24 mouse cellular contexts compared by ENCODE assay signal in genomic region chr13:77264481-77264880, GRCm38 (mm10).
DNase-seq lines count a peak whose midpoint lies in the region; ATAC-seq and TF ChIP-seq lines count a peak whose summit lies in the region.
"Had no signal": no experiment of that assay in that cellular context is flagged by ENCODE, and none has a peak within 500 bp of the region (broad histone marks: within the 10 kb centered on the region; RNA-seq: fewer than 3 reads in every experiment).

No protein-coding gene starts in this region.

- DNase-seq in liver, postnatal 0 days: no peak
- DNase-seq in G1E (ENCODE audit: low spot score): no peak
- DNase-seq in MEL-GATA-1-ER (ENCODE audit: extremely low read depth, low read depth): peak; percentile 7
- DNase-seq in liver, embryonic 13.5 days: no peak
- no peak for DNase-seq in kidney, postnatal 10 days
- no peak for DNase-seq in urinary bladder, postnatal 36 days (ENCODE audit: low spot score in 2 of 2)
- DNase-seq: adrenal gland, adult 2 months; adrenal gland, postnatal 10 days; adrenal gland, postnatal 25 days; B cell, adult 2 months; cerebellum, adult 11-12 months; cerebellum, adult 2 months; cerebellum, adult 9-10 months; cerebellum, postnatal 10 days; cerebellum, postnatal 25 days; forebrain, postnatal 0 days had no signal

- H3K4me2 ChIP-seq in liver, embryonic 12.5 days: no peak overlapping the region
- no peak overlapping the region for H3K4me2 ChIP-seq in liver, postnatal 0 days (ENCODE audit: low read depth, low read length)
- no peak overlapping the region for H3K4me2 ChIP-seq in liver, embryonic 13.5 days
- no peak overlapping the region for H3K4me2 ChIP-seq in midbrain, embryonic 13.5 days (replicated peaks)
- H3K4me2 ChIP-seq: embryonic facial prominence, embryonic 12.5 days; forebrain, embryonic 13.5 days; forebrain, embryonic 15.5 days had no signal

- H3K27ac ChIP-seq in liver, embryonic 12.5 days: no peak overlapping the region
- H3K27ac ChIP-seq in liver, postnatal 0 days (ENCODE audit: low read depth): no peak overlapping the region
- no peak overlapping the region for H3K27ac ChIP-seq in liver, embryonic 13.5 days
- no peak overlapping the region for H3K27ac ChIP-seq in midbrain, embryonic 13.5 days
- H3K27ac ChIP-seq: embryonic facial prominence, embryonic 12.5 days; forebrain, embryonic 13.5 days; forebrain, embryonic 15.5 days had no signal

- no peak for TF ChIP-seq CTCF in liver, postnatal 0 days (IDR thresholded peaks at IDR 0.05; ENCODE audit: low read depth)
- TF ChIP-seq CTCF in G1E (IDR thresholded peaks at IDR 0.05; ENCODE audit: low read depth, low read length): no peak

- 40% methylated on average over 1 of the region's 1 CpGs for WGBS in liver, embryonic 12.5 days (ENCODE audit: insufficient replicate concordance)
- WGBS in liver, postnatal 0 days (ENCODE audit: insufficient replicate concordance): 65% methylated on average over 1 of the region's 1 CpGs
- 57% methylated on average over 1 of the region's 1 CpGs for WGBS in liver, embryonic 13.5 days (ENCODE audit: insufficient replicate concordance)
- 83% methylated on average over 1 of the region's 1 CpGs for WGBS in midbrain, embryonic 13.5 days

- no peaks in the 10 kb centered on the region for H3K9me3 ChIP-seq in liver, embryonic 12.5 days (replicated peaks)
- no peaks in the 10 kb centered on the region for H3K9me3 ChIP-seq in liver, postnatal 0 days (ENCODE audit: low read length)
- no peaks in the 10 kb centered on the region for H3K9me3 ChIP-seq in G1E (replicated peaks)
- H3K9me3 ChIP-seq in liver, embryonic 13.5 days (replicated peaks): no peaks in the 10 kb centered on the region
- no peaks in the 10 kb centered on the region for H3K9me3 ChIP-seq in midbrain, embryonic 13.5 days
- H3K9me3 ChIP-seq: embryonic facial prominence, embryonic 10.5 days; embryonic facial prominence, embryonic 12.5 days; forebrain, embryonic 13.5 days; forebrain, embryonic 15.5 days had no signal

- no peak for TF ChIP-seq EP300 in liver, postnatal 0 days (IDR thresholded peaks at IDR 0.05; ENCODE audit: low read depth)

- H3K4me3 ChIP-seq in liver, embryonic 12.5 days: no peak overlapping the region
- H3K4me3 ChIP-seq in liver, postnatal 0 days (ENCODE audit: low read depth, low read length): no peak overlapping the region
- no peak overlapping the region for H3K4me3 ChIP-seq in G1E (ENCODE audit: low read depth, low read length)
- no peak overlapping the region for H3K4me3 ChIP-seq in liver, embryonic 13.5 days (replicated peaks)
- H3K4me3 ChIP-seq in midbrain, embryonic 13.5 days (replicated peaks): no peak overlapping the region
- H3K4me3 ChIP-seq: embryonic facial prominence, embryonic 10.5 days; embryonic facial prominence, embryonic 12.5 days; forebrain, embryonic 13.5 days; forebrain, embryonic 15.5 days had no signal

- peak; percentile 49; the same call in 1 of the 2 replicates for ATAC-seq in liver, embryonic 12.5 days
- no peak for ATAC-seq in liver, postnatal 0 days
- ATAC-seq in G1E (ENCODE audit: extremely low read depth, insufficient number of reproducible peaks, low FRiP score, poor library complexity, severe bottlenecking): peak; percentile 63; the same call in 1 of the 2 replicates
- peak; percentile 55; the same call in 1 of the 2 replicates for ATAC-seq in liver, embryonic 13.5 days (ENCODE audit: low read depth)
- ATAC-seq in midbrain, embryonic 13.5 days: no peak
- ATAC-seq: CD4-positive, CD25-positive, alpha-beta regulatory T cell, adult 4 months; forebrain, embryonic 13.5 days; forebrain, embryonic 15.5 days; forebrain, postnatal 0 days had no signal

- 0 out of 2 replicates have a peak, but pooled peaks cover 3% of the 10 kb centered on the region for H3K4me1 ChIP-seq in liver, embryonic 12.5 days
- H3K4me1 ChIP-seq in liver, postnatal 0 days (ENCODE audit: insufficient read depth): no peaks in the 10 kb centered on the region
- peaks cover 3% of the 10 kb centered on the region; the same call in 1 of the 2 replicates for H3K4me1 ChIP-seq in G1E (ENCODE audit: insufficient read depth, low read depth, low read length)
- no peaks in the 10 kb centered on the region for H3K4me1 ChIP-seq in liver, embryonic 13.5 days (replicated peaks)
- H3K4me1 ChIP-seq in midbrain, embryonic 13.5 days (replicated peaks): peaks cover 4% of the 10 kb centered on the region; the same call in 1 of the 2 replicates
- H3K4me1 ChIP-seq: forebrain, embryonic 13.5 days; forebrain, embryonic 15.5 days had no signal

- no peak overlapping the region for H3K9ac ChIP-seq in liver, embryonic 12.5 days
- H3K9ac ChIP-seq in liver, postnatal 0 days (replicated peaks): no peak overlapping the region
- H3K9ac ChIP-seq in liver, embryonic 13.5 days: no peak overlapping the region
- H3K9ac ChIP-seq in midbrain, embryonic 13.5 days (replicated peaks): no peak overlapping the region
- H3K9ac ChIP-seq: embryonic facial prominence, embryonic 12.5 days; forebrain, embryonic 13.5 days; forebrain, embryonic 15.5 days; forebrain, postnatal 0 days had no signal

- no peaks in the 10 kb centered on the region for H3K27me3 ChIP-seq in liver, embryonic 12.5 days (replicated peaks)
- H3K27me3 ChIP-seq in liver, postnatal 0 days (ENCODE audit: insufficient read depth, low read length): no peaks in the 10 kb centered on the region
- no peaks in the 10 kb centered on the region for H3K27me3 ChIP-seq in G1E (ENCODE audit: insufficient read depth, low read length)
- no peaks in the 10 kb centered on the region for H3K27me3 ChIP-seq in liver, embryonic 13.5 days
- H3K27me3 ChIP-seq in midbrain, embryonic 13.5 days: no peaks in the 10 kb centered on the region
- H3K27me3 ChIP-seq: CH12.LX; embryonic facial prominence, embryonic 12.5 days; forebrain, embryonic 13.5 days; forebrain, embryonic 15.5 days had no signal

- no peaks in the 10 kb centered on the region for H3K36me3 ChIP-seq in liver, embryonic 12.5 days
- H3K36me3 ChIP-seq in liver, postnatal 0 days (replicated peaks; ENCODE audit: insufficient read depth, low read length): no peaks in the 10 kb centered on the region
- H3K36me3 ChIP-seq in G1E (replicated peaks): no peaks in the 10 kb centered on the region
- H3K36me3 ChIP-seq in liver, embryonic 13.5 days: no peaks in the 10 kb centered on the region
- H3K36me3 ChIP-seq in midbrain, embryonic 13.5 days: no peaks in the 10 kb centered on the region
- H3K36me3 ChIP-seq: embryonic facial prominence, embryonic 10.5 days; embryonic facial prominence, embryonic 12.5 days; forebrain, embryonic 15.5 days had no signal

Comparison
In these comparisons a context has a peak if more than half of its experiments do, and no peak if none do; other contexts are left out.
1. ATAC-seq: peak in liver, embryonic 12.5 days (single experiment), G1E (single experiment) and liver, embryonic 13.5 days (single experiment); none in liver, postnatal 0 days (single experiment) and midbrain, embryonic 13.5 days (single experiment).